Mouse (Mus musculus): Measurements from ENCODE around the gene 4933415A04Rik.

- no peak for TF ChIP-seq POLR2A (IDR thresholded peaks at IDR 0.05; ENCODE audit: extremely low read depth, insufficient read depth, low read length)
- TF ChIP-seq CTCF (IDR thresholded peaks at IDR 0.05; ENCODE audit: low read depth, low read length) = no peak
Measured at GRCm38 (mm10) chr11:43552675-43553074, 34.2 kb upstream of the 4933415A04Rik start.

Data from liver, adult 2 months (tissue).